Mouse (Mus musculus) hindbrain, embryonic 16.5 days (tissue): Measurements from ENCODE around the gene Mlec. TPM values are rescaled to one million over a fixed set of nuclear protein-coding genes. Genes with fewer than 3 reads are reported as not detected.

Experiments
- ATAC-seq: fragments of 200-750 bp; cut with Nextera tagmentation; 2 replicates; pipeline ENCODE4 v1.8.0; 2017; ENCODE audit warnings: moderate TSS enrichment, moderate library complexity
- H3K27ac ChIP-seq: fragments of 300-500 bp; sonication (generic); 2 replicates; pipeline ENCODE4 v1.5.1; 2014; ENCODE audit warnings: low read depth, mild to moderate bottlenecking, control low read depth, low read length, moderate library complexity
- H3K27me3 ChIP-seq: fragments of 300-500 bp; sonication (generic); replicated peaks from 2 replicates; pipeline ENCODE4 v1.6.1; 2014; ENCODE audit warnings: low read length; ENCODE audit not compliant: control insufficient read depth, insufficient read depth
- H3K36me3 ChIP-seq: fragments of 300-500 bp; sonication (generic); 2 replicates; pipeline ENCODE4 v1.6.1; 2014; ENCODE audit warnings: mild to moderate bottlenecking, low read length, moderate library complexity, mixed read lengths; ENCODE audit not compliant: control insufficient read depth, insufficient read depth
- H3K4me1 ChIP-seq: fragments of 300-500 bp; sonication (generic); 2 replicates; pipeline ENCODE4 v1.6.1; 2014; ENCODE audit warnings: low read depth, low read length; ENCODE audit not compliant: control insufficient read depth, insufficient read depth
- H3K4me2 ChIP-seq: fragments of 300-500 bp; sonication (generic); 2 replicates; pipeline ENCODE4 v1.6.1; 2014; ENCODE audit warnings: mild to moderate bottlenecking, low read length, control low read depth, moderate library complexity
- H3K4me3 ChIP-seq: fragments of 300-500 bp; sonication (generic); 2 replicates; pipeline ENCODE4 v1.5.1; 2014; ENCODE audit warnings: mild to moderate bottlenecking, low read length, control low read depth, moderate library complexity
- H3K9ac ChIP-seq: fragments of 300-500 bp; sonication (generic); 2 replicates; pipeline ENCODE4 v1.6.1; 2014; ENCODE audit warnings: low read depth, mild to moderate bottlenecking, control low read depth, low read length, moderate library complexity
- H3K9me3 ChIP-seq: fragments of 300-500 bp; sonication (generic); 2 replicates; pipeline ENCODE4 v1.6.1; 2014; ENCODE audit warnings: mild to moderate bottlenecking, low read length, moderate library complexity; ENCODE audit not compliant: control insufficient read depth
- WGBS: fragments of 180-500 bp; shearing (Covaris S2); extraction: QIAGEN DNeasy Blood & Tissue Kit; methylation state at CpG from one replicate; pipeline ENCODE4 v1.1.7; 2014; 5-methylcytosine and 5-hydroxymethylcytosine counted together
- polyA plus RNA-seq: library from polyadenylated mRNA; unstranded; fragments of >200 nt; fragmentation: Nextera tagmentation; extraction: Ambion mirVana; gene quantifications from 2 replicates; pipeline ENCODE4 v1.2.1, GENCODE M21; 2015

The Mlec gene
- polyA plus RNA-seq, result 23.8 and 31.5 TPM in 2 replicates

GRCm38 (mm10) chr5:115158040-115158983 lies at the start of gene Mlec:
Mlec (minus strand) TSS chr5:115158179.
- peak; percentile 98 for ATAC-seq
- H3K27me3 ChIP-seq, result no peaks in the 10 kb centered on the region
- peak within 1 kb of the TSS; percentile 96 for H3K4me2 ChIP-seq
- H3K9ac ChIP-seq, result peak within 1 kb of the TSS; percentile 97
- WGBS, result under 1% methylated on average over 72 of the region's 78 CpGs
- peak within 1 kb of the TSS; percentile 99 for H3K27ac ChIP-seq
- peak within 1 kb of the TSS; percentile 98 for H3K4me3 ChIP-seq
- H3K9me3 ChIP-seq, result no peaks in the 10 kb centered on the region
- H3K4me1 ChIP-seq, result peaks cover 33% of the 10 kb centered on the region
- no peaks in the 10 kb centered on the region for H3K36me3 ChIP-seq

GRCm38 (mm10) chr5:115207244-115207643 lies 49.3 kb upstream of the Mlec start:
- Histone ChIP-seq H3K27ac (no peak overlapping the region), H3K9me3 (no peaks in the 10 kb centered on the region), H3K4me3 (no peak overlapping the region), H3K4me1 (peaks cover 16% of the 10 kb centered on the region), H3K4me2 (no peak overlapping the region), H3K27me3 (no peaks in the 10 kb centered on the region), H3K36me3 (no peaks in the 10 kb centered on the region), H3K9ac (no peak overlapping the region)
- ATAC-seq, result no peak
- 55% methylated on average over 5 of the region's 5 CpGs for WGBS

GRCm38 (mm10) chr5:115204562-115205311 lies 46.8 kb upstream of the Mlec start:
- peak overlapping the region; percentile 56 for H3K9ac ChIP-seq
- peak; percentile 81 for ATAC-seq
- 1% methylated on average over 31 of the region's 31 CpGs for WGBS
- peak overlapping the region; percentile 30 for H3K4me3 ChIP-seq
- H3K27ac ChIP-seq, result peak overlapping the region; percentile 72
- no peaks in the 10 kb centered on the region for H3K36me3 ChIP-seq
- H3K4me2 ChIP-seq, result peak overlapping the region; percentile 61
- H3K27me3 ChIP-seq, result no peaks in the 10 kb centered on the region
- peaks cover 16% of the 10 kb centered on the region for H3K4me1 ChIP-seq
- H3K9me3 ChIP-seq, result no peaks in the 10 kb centered on the region

GRCm38 (mm10) chr5:115203735-115204561 lies 46.0 kb upstream of the Mlec start:
- H3K27ac ChIP-seq, result peak overlapping the region; percentile 72

GRCm38 (mm10) chr5:115194626-115195221 lies 36.7 kb upstream of the Mlec start:
- H3K4me2 ChIP-seq, result peak overlapping the region; percentile 99
- H3K9me3 ChIP-seq, result no peaks in the 10 kb centered on the region
- H3K27ac ChIP-seq, result peak overlapping the region; percentile 29; the same call in 1 of the 2 replicates
- H3K4me1 ChIP-seq, result peaks cover 28% of the 10 kb centered on the region
- H3K36me3 ChIP-seq, result no peaks in the 10 kb centered on the region
- 5% methylated on average over 12 of the region's 12 CpGs for WGBS
- peak overlapping the region; percentile 66 for H3K4me3 ChIP-seq
- ATAC-seq, result peak; percentile 31; the same call in 1 of the 2 replicates
- peak overlapping the region; percentile 81 for H3K9ac ChIP-seq
- H3K27me3 ChIP-seq, result peaks cover 19% of the 10 kb centered on the region

More at GRCm38 (mm10) chr5:115203735-115204561, 46.0 kb upstream of the Mlec start:
- peak overlapping the region; percentile 30 for H3K4me3 ChIP-seq
- H3K27me3 ChIP-seq, result no peaks in the 10 kb centered on the region
- H3K9me3 ChIP-seq, result no peaks in the 10 kb centered on the region
- WGBS, result 10% methylated on average over 23 of the region's 23 CpGs
- H3K36me3 ChIP-seq, result no peaks in the 10 kb centered on the region
- peak; percentile 69 for ATAC-seq
- H3K4me1 ChIP-seq, result peaks cover 16% of the 10 kb centered on the region
- H3K9ac ChIP-seq, result peak overlapping the region; percentile 45
- peak overlapping the region; percentile 61 for H3K4me2 ChIP-seq

GRCm38 (mm10) chr5:115193669-115194625 lies 36.0 kb upstream of the Mlec start, which contains the start of gene Cabp1:
Cabp1 (minus strand) TSS chr5:115194381.
- peak within 1 kb of the TSS; percentile 99 for H3K4me2 ChIP-seq
- H3K9ac ChIP-seq, result peak within 1 kb of the TSS; percentile 81
- H3K4me1 ChIP-seq, result peaks cover 28% of the 10 kb centered on the region
- no peaks in the 10 kb centered on the region for H3K9me3 ChIP-seq
- H3K27me3 ChIP-seq, result peaks cover 20% of the 10 kb centered on the region
- H3K4me3 ChIP-seq, result peak within 1 kb of the TSS; percentile 66
- H3K36me3 ChIP-seq, result no peaks in the 10 kb centered on the region
- ATAC-seq, result peak; percentile 56
- 0% methylated on average over 28 of the region's 116 CpGs for WGBS
- peak within 1 kb of the TSS; percentile 61 for H3K27ac ChIP-seq

- H3K27ac ChIP-seq, result peak overlapping the region; percentile 61; the same call in 1 of the 2 replicates
- peak overlapping the region; percentile 66 for H3K4me3 ChIP-seq
- peaks cover 20% of the 10 kb centered on the region for H3K27me3 ChIP-seq
- no peaks in the 10 kb centered on the region for H3K36me3 ChIP-seq
- H3K9me3 ChIP-seq, result no peaks in the 10 kb centered on the region
- peak overlapping the region; percentile 99 for H3K4me2 ChIP-seq
- peak overlapping the region; percentile 81 for H3K9ac ChIP-seq
- peak; percentile 13; the same call in 1 of the 2 replicates for ATAC-seq
- WGBS, result 0% methylated on average over 32 of the region's 34 CpGs
- peaks cover 28% of the 10 kb centered on the region for H3K4me1 ChIP-seq
Observed at GRCm38 (mm10) chr5:115193226-115193625, 35.2 kb upstream of the Mlec start.
